Mouse (Mus musculus) hindbrain, embryonic 13.5 days (tissue): Measurements from ENCODE around the gene Cdca5. TPM values are rescaled to one million over a fixed set of nuclear protein-coding genes. Genes with fewer than 3 reads are reported as not detected.
A peak's percentile ranks its signal among the peaks of the same experiment; 100 is the strongest.
"Not testable (repeated sequence)": the region's sequence is repeated elsewhere in the genome, so short reads cannot be mapped to it uniquely, and the experiment has no call there.

Source experiments
- ATAC-seq: fragments of 200-750 bp; cut with Nextera tagmentation; 2 replicates; pipeline ENCODE4 v1.8.0; 2017; ENCODE audit warnings: moderate TSS enrichment; ENCODE audit not compliant: low FRiP score
- H3K27ac ChIP-seq: fragments of 300-500 bp; sonication (generic); 2 replicates; pipeline ENCODE4 v1.5.1; 2015; ENCODE audit warnings: inconsistent platforms, mild to moderate bottlenecking, moderate library complexity
- H3K27me3 ChIP-seq: fragments of 300-500 bp; sonication (generic); 2 replicates; pipeline ENCODE4 v1.6.1; 2015; ENCODE audit warnings: mild to moderate bottlenecking, inconsistent platforms
- H3K36me3 ChIP-seq: fragments of 300-500 bp; sonication (generic); 2 replicates; pipeline ENCODE4 v1.6.1; 2015; ENCODE audit warnings: mild to moderate bottlenecking, inconsistent platforms
- H3K4me1 ChIP-seq: fragments of 300-500 bp; sonication (generic); replicated peaks from 2 replicates; pipeline ENCODE4 v1.6.1; 2015; ENCODE audit warnings: inconsistent platforms
- H3K4me2 ChIP-seq: fragments of 300-500 bp; sonication (generic); 2 replicates; pipeline ENCODE4 v1.6.1; 2015; ENCODE audit warnings: inconsistent platforms, mild to moderate bottlenecking, moderate library complexity
- H3K4me3 ChIP-seq: fragments of 300-500 bp; sonication (generic); 2 replicates; pipeline ENCODE4 v1.5.1; 2015; ENCODE audit warnings: mild to moderate bottlenecking, inconsistent platforms
- H3K9ac ChIP-seq: fragments of 300-500 bp; sonication (generic); 2 replicates; pipeline ENCODE4 v1.6.1; 2015; ENCODE audit warnings: mild to moderate bottlenecking, inconsistent platforms
- H3K9me3 ChIP-seq: fragments of 300-500 bp; sonication (generic); 2 replicates; pipeline ENCODE4 v1.6.1; 2016; ENCODE audit warnings: inconsistent platforms
- WGBS: fragments of 180-500 bp; shearing (Covaris S2); methylation state at CpG from one replicate; pipeline ENCODE4 v1.1.7; 2015; 5-methylcytosine and 5-hydroxymethylcytosine counted together
- polyA plus RNA-seq: library from polyadenylated mRNA; unstranded; fragments of >200 nt; fragmentation: Nextera tagmentation; extraction: Ambion mirVana; gene quantifications from 2 replicates; pipeline ENCODE4 v1.2.1, GENCODE M21; 2015

The Cdca5 gene
- 8.2 and 9.2 TPM in 2 replicates for polyA plus RNA-seq

- Histone ChIP-seq H3K9ac (peak within 1 kb of the TSS; percentile 81), H3K4me3 (peak within 1 kb of the TSS; percentile 72), H3K4me2 (peak within 1 kb of the TSS; percentile 92), H3K4me1 (peaks cover 29% of the 10 kb centered on the region), H3K36me3 (peaks cover 32% of the 10 kb centered on the region), H3K27ac (peak within 1 kb of the TSS; percentile 71), H3K27me3 (no peaks in the 10 kb centered on the region), H3K9me3 (no peaks in the 10 kb centered on the region)
- peak; percentile 89 for ATAC-seq
- WGBS = under 1% methylated on average over 58 of the region's 58 CpGs
Measured at GRCm38 (mm10) chr19:6084478-6085248, at the start of gene Cdca5, which contains the start of gene Zfpl1. Cdca5 (plus strand) TSS chr19:6084983. Zfpl1 (minus strand) TSS chr19:6084956.

GRCm38 (mm10) chr19:6035966-6036585 is 48.7 kb upstream of the Cdca5 start:
- no peaks in the 10 kb centered on the region for H3K4me1 ChIP-seq
- ATAC-seq = no peak
- no peaks in the 10 kb centered on the region for H3K27me3 ChIP-seq
- H3K4me3 ChIP-seq = no peak overlapping the region
- WGBS = 80% methylated on average over 9 of the region's 9 CpGs
- H3K36me3 ChIP-seq = no peaks in the 10 kb centered on the region
- no peaks in the 10 kb centered on the region for H3K9me3 ChIP-seq
- H3K27ac ChIP-seq = no peak overlapping the region
- H3K9ac ChIP-seq = no peak overlapping the region
- H3K4me2 ChIP-seq = no peak overlapping the region

- H3K4me1 ChIP-seq = 0 out of 2 replicates have a peak, but pooled peaks cover 5% of the 10 kb centered on the region
- H3K36me3 ChIP-seq = no peaks in the 10 kb centered on the region
- no peak overlapping the region for H3K4me2 ChIP-seq
- no peak overlapping the region for H3K9ac ChIP-seq
- H3K27ac ChIP-seq = no peak overlapping the region
- H3K27me3 ChIP-seq = no peaks in the 10 kb centered on the region
- no peak for ATAC-seq
- no peak overlapping the region for H3K4me3 ChIP-seq
- no peaks in the 10 kb centered on the region for H3K9me3 ChIP-seq
Measured at GRCm38 (mm10) chr19:6037695-6038094, 47.1 kb upstream of the Cdca5 start.

GRCm38 (mm10) chr19:6038326-6038725 is 46.5 kb upstream of the Cdca5 start:
- no peaks in the 10 kb centered on the region for H3K9me3 ChIP-seq
- ATAC-seq = no peak
- H3K4me2 ChIP-seq = no peak overlapping the region
- H3K9ac ChIP-seq = no peak overlapping the region
- WGBS = 83% methylated on average over 7 of the region's 7 CpGs
- H3K27me3 ChIP-seq = no peaks in the 10 kb centered on the region
- 0 out of 2 replicates have a peak, but pooled peaks cover 5% of the 10 kb centered on the region for H3K4me1 ChIP-seq
- no peaks in the 10 kb centered on the region for H3K36me3 ChIP-seq
- H3K4me3 ChIP-seq = no peak overlapping the region
- no peak overlapping the region for H3K27ac ChIP-seq

GRCm38 (mm10) chr19:6040002-6040401 is 44.8 kb upstream of the Cdca5 start:
- no peak for ATAC-seq
- Histone ChIP-seq H3K27ac (no peak overlapping the region), H3K4me2 (no peak overlapping the region), H3K4me3 (no peak overlapping the region), H3K9ac (no peak overlapping the region), H3K36me3 (no peaks in the 10 kb centered on the region), H3K4me1 (peaks cover 7% of the 10 kb centered on the region), H3K27me3 (no peaks in the 10 kb centered on the region), H3K9me3 (no peaks in the 10 kb centered on the region)

GRCm38 (mm10) chr19:6042293-6042692 is 42.5 kb upstream of the Cdca5 start:
- 77% methylated on average over 9 of the region's 9 CpGs for WGBS
- Histone ChIP-seq H3K9ac (no peak overlapping the region), H3K4me1 (peaks cover 16% of the 10 kb centered on the region), H3K27ac (0 out of 2 replicates have a peak overlapping the region, but pooled peaks have one; percentile 13), H3K4me2 (no peak overlapping the region), H3K36me3 (no peaks in the 10 kb centered on the region), H3K27me3 (no peaks in the 10 kb centered on the region), H3K4me3 (no peak overlapping the region), H3K9me3 (no peaks in the 10 kb centered on the region)
- no peak for ATAC-seq

GRCm38 (mm10) chr19:6044102-6044501 is 40.7 kb upstream of the Cdca5 start:
- H3K9ac ChIP-seq, H3K36me3 ChIP-seq, H3K27me3 ChIP-seq, ATAC-seq, H3K4me3 ChIP-seq, H3K4me2 ChIP-seq, H3K27ac ChIP-seq, H3K9me3 ChIP-seq: not testable (repeated sequence)
- peaks cover 33% of the 10 kb centered on the region for H3K4me1 ChIP-seq
- 65% methylated on average over 4 of the region's 4 CpGs for WGBS

GRCm38 (mm10) chr19:6045366-6046293 is 39.2 kb upstream of the Cdca5 start:
- H3K27me3 ChIP-seq = no peaks in the 10 kb centered on the region
- peak; percentile 46 for ATAC-seq
- H3K9me3 ChIP-seq = no peaks in the 10 kb centered on the region
- peak overlapping the region; percentile 99 for H3K4me2 ChIP-seq
- peak overlapping the region; percentile 88 for H3K4me3 ChIP-seq
- H3K27ac ChIP-seq = peak overlapping the region; percentile 99
- H3K4me1 ChIP-seq = peaks cover 38% of the 10 kb centered on the region
- peak overlapping the region; percentile 91 for H3K9ac ChIP-seq
- 21% methylated on average over 20 of the region's 20 CpGs for WGBS
- H3K36me3 ChIP-seq = peaks cover 25% of the 10 kb centered on the region

- Histone ChIP-seq H3K4me1 (peaks cover 38% of the 10 kb centered on the region), H3K9ac (peak within 1 kb of the TSS; percentile 91), H3K4me3 (peak within 1 kb of the TSS; percentile 88), H3K27ac (peak within 1 kb of the TSS; percentile 99), H3K36me3 (peaks cover 34% of the 10 kb centered on the region), H3K27me3 (no peaks in the 10 kb centered on the region), H3K4me2 (peak within 1 kb of the TSS; percentile 99), H3K9me3 (no peaks in the 10 kb centered on the region)
- under 1% methylated on average over 65 of the region's 65 CpGs for WGBS
- ATAC-seq = peak; percentile 96
Measured at GRCm38 (mm10) chr19:6046294-6047153, 38.3 kb upstream of the Cdca5 start, which contains the start of gene Syvn1. Syvn1 (plus strand) TSS chr19:6046576.

- H3K27me3 ChIP-seq = no peaks in the 10 kb centered on the region
- H3K27ac ChIP-seq = peak overlapping the region; percentile 99
- 2% methylated on average over 44 of the region's 44 CpGs for WGBS
- ATAC-seq = peak; percentile 15
- peaks cover 42% of the 10 kb centered on the region for H3K36me3 ChIP-seq
- H3K9ac ChIP-seq = peak overlapping the region; percentile 91
- peaks cover 34% of the 10 kb centered on the region for H3K4me1 ChIP-seq
- H3K4me2 ChIP-seq = peak overlapping the region; percentile 99
- H3K9me3 ChIP-seq = no peaks in the 10 kb centered on the region
- H3K4me3 ChIP-seq = peak overlapping the region; percentile 88
Measured at GRCm38 (mm10) chr19:6047154-6047898, 37.5 kb upstream of the Cdca5 start.

GRCm38 (mm10) chr19:6047899-6048166 is 37.0 kb upstream of the Cdca5 start:
- Histone ChIP-seq H3K4me3 (peak overlapping the region; percentile 88), H3K9ac (peak overlapping the region; percentile 91), H3K27ac (peak overlapping the region; percentile 99; the same call in 1 of the 2 replicates), H3K9me3 (no peaks in the 10 kb centered on the region), H3K4me1 (peaks cover 32% of the 10 kb centered on the region), H3K27me3 (no peaks in the 10 kb centered on the region), H3K4me2 (peak overlapping the region; percentile 99), H3K36me3 (peaks cover 47% of the 10 kb centered on the region)
- WGBS = 88% methylated on average over 8 of the region's 8 CpGs
- ATAC-seq = no peak
